Mouse (Mus musculus): ENCODE results near the gene Git2. TPM values are rescaled to one million over a fixed set of nuclear protein-coding genes. Genes with fewer than 3 reads are reported as not detected.

Gene Git2
- polyA plus RNA-seq (2015; fragmentation: Nextera tagmentation; extraction: Ambion mirVana): 45.4 and 49.7 TPM in 2 replicates

- Histone ChIP-seq H3K4me2 (peak within 1 kb of the TSS; percentile 85), H3K4me1 (replicated peaks) (peaks cover 68% of the 10 kb centered on the region), H3K9me3 (no peaks in the 10 kb centered on the region), H3K4me3 (peak within 1 kb of the TSS; percentile 99), H3K9ac (peak within 1 kb of the TSS; percentile 99), H3K27me3 (no peaks in the 10 kb centered on the region), H3K27ac (peak within 1 kb of the TSS; percentile 95), H3K36me3 (no peaks in the 10 kb centered on the region)
- WGBS: under 1% methylated on average over 63 of the region's 63 CpGs
- ATAC-seq (ENCODE audit: low FRiP score): peak; percentile 3
These were observed at the start of gene Git2 for GRCm38 (mm10) chr5:114775056-114775979. Gene Git2 (minus strand): TSS chr5:114775517.

GRCm38 (mm10) chr5:114824197-114824596 lies 48.9 kb upstream of the Git2 start:
- ATAC-seq (ENCODE audit: low FRiP score): no peak
- Histone ChIP-seq H3K36me3 (peaks cover 5% of the 10 kb centered on the region), H3K4me2 (no peak overlapping the region), H3K9ac (no peak overlapping the region), H3K9me3 (no peaks in the 10 kb centered on the region), H3K4me3 (no peak overlapping the region), H3K27ac (peak overlapping the region; percentile 2; the same call in 1 of the 2 replicates), H3K27me3 (no peaks in the 10 kb centered on the region), H3K4me1 (replicated peaks) (peaks cover 20% of the 10 kb centered on the region)
- WGBS: 20% methylated on average over 9 of the region's 9 CpGs

GRCm38 (mm10) chr5:114822796-114823688 lies 47.7 kb upstream of the Git2 start, which contains the start of gene 1500011B03Rik:
Gene 1500011B03Rik (minus strand): TSS chr5:114823468.
- H3K27me3 ChIP-seq: no peaks in the 10 kb centered on the region
- H3K36me3 ChIP-seq: peaks cover 5% of the 10 kb centered on the region
- WGBS: 6% methylated on average over 52 of the region's 53 CpGs
- no peaks in the 10 kb centered on the region for H3K9me3 ChIP-seq
- H3K27ac ChIP-seq: peak within 1 kb of the TSS; percentile 88
- H3K4me1 ChIP-seq (replicated peaks): peaks cover 23% of the 10 kb centered on the region
- H3K4me3 ChIP-seq: peak within 1 kb of the TSS; percentile 74
- peak within 1 kb of the TSS; percentile 59 for H3K4me2 ChIP-seq
- ATAC-seq (ENCODE audit: low FRiP score): peak; percentile 87
- peak within 1 kb of the TSS; percentile 91 for H3K9ac ChIP-seq

- Histone ChIP-seq H3K36me3 (peaks cover 10% of the 10 kb centered on the region), H3K9ac (no peak overlapping the region), H3K4me1 (replicated peaks) (peaks cover 9% of the 10 kb centered on the region), H3K27ac (no peak overlapping the region), H3K9me3 (no peaks in the 10 kb centered on the region), H3K27me3 (no peaks in the 10 kb centered on the region), H3K4me2 (no peak overlapping the region), H3K4me3 (no peak overlapping the region)
- no peak for ATAC-seq (ENCODE audit: low FRiP score)
- WGBS: 67% methylated on average over 11 of the region's 11 CpGs
These were observed 42.8 kb upstream of the Git2 start for GRCm38 (mm10) chr5:114818124-114818523.

- ATAC-seq (ENCODE audit: low FRiP score): no peak
- peaks cover 17% of the 10 kb centered on the region for H3K4me1 ChIP-seq (replicated peaks)
- H3K4me3 ChIP-seq: no peak overlapping the region
- H3K4me2 ChIP-seq: no peak overlapping the region
- peaks cover 13% of the 10 kb centered on the region for H3K36me3 ChIP-seq
- no peaks in the 10 kb centered on the region for H3K27me3 ChIP-seq
- no peak overlapping the region for H3K9ac ChIP-seq
- H3K9me3 ChIP-seq: no peaks in the 10 kb centered on the region
- WGBS: 66% methylated on average over 6 of the region's 6 CpGs
- H3K27ac ChIP-seq: no peak overlapping the region
These were observed 41.3 kb upstream of the Git2 start for GRCm38 (mm10) chr5:114816599-114816998.

GRCm38 (mm10) chr5:114813525-114814181 lies 38.3 kb upstream of the Git2 start:
- Histone ChIP-seq H3K27me3 (no peaks in the 10 kb centered on the region), H3K4me1 (replicated peaks) (peaks cover 36% of the 10 kb centered on the region), H3K4me3 (peak overlapping the region; percentile 82), H3K9ac (peak overlapping the region; percentile 94), H3K36me3 (peaks cover 27% of the 10 kb centered on the region), H3K9me3 (no peaks in the 10 kb centered on the region), H3K4me2 (peak overlapping the region; percentile 61), H3K27ac (peak overlapping the region; percentile 98)
- peak; percentile 97 for ATAC-seq (ENCODE audit: low FRiP score)
- under 1% methylated on average over 42 of the region's 50 CpGs for WGBS

GRCm38 (mm10) chr5:114809826-114810225 lies 34.5 kb upstream of the Git2 start:
- 91% methylated on average over 5 of the region's 5 CpGs for WGBS
- Histone ChIP-seq H3K36me3 (peaks cover 59% of the 10 kb centered on the region), H3K9ac (0 out of 2 replicates have a peak overlapping the region, but pooled peaks have one; percentile 15), H3K4me3 (no peak overlapping the region), H3K9me3 (no peaks in the 10 kb centered on the region), H3K27ac (no peak overlapping the region), H3K4me1 (replicated peaks) (peaks cover 49% of the 10 kb centered on the region), H3K4me2 (no peak overlapping the region), H3K27me3 (no peaks in the 10 kb centered on the region)
- no peak for ATAC-seq (ENCODE audit: low FRiP score)

- Histone ChIP-seq H3K9me3 (no peaks in the 10 kb centered on the region), H3K27ac (0 out of 2 replicates have a peak overlapping the region, but pooled peaks have one; percentile 41), H3K4me1 (replicated peaks) (peaks cover 49% of the 10 kb centered on the region), H3K4me2 (no peak overlapping the region), H3K9ac (peak overlapping the region; percentile 15; the same call in 1 of the 2 replicates), H3K36me3 (peaks cover 63% of the 10 kb centered on the region), H3K27me3 (no peaks in the 10 kb centered on the region), H3K4me3 (no peak overlapping the region)
- ATAC-seq (ENCODE audit: low FRiP score): no peak
- WGBS: 79% methylated on average over 10 of the region's 10 CpGs
These were observed 34.0 kb upstream of the Git2 start for GRCm38 (mm10) chr5:114809181-114809756.

- no peaks in the 10 kb centered on the region for H3K9me3 ChIP-seq
- peaks cover 49% of the 10 kb centered on the region for H3K4me1 ChIP-seq (replicated peaks)
- H3K27ac ChIP-seq: no peak overlapping the region
- H3K36me3 ChIP-seq: peaks cover 72% of the 10 kb centered on the region
- no peak for ATAC-seq (ENCODE audit: low FRiP score)
- H3K4me2 ChIP-seq: no peak overlapping the region
- H3K27me3 ChIP-seq: no peaks in the 10 kb centered on the region
- no peak overlapping the region for H3K9ac ChIP-seq
- WGBS: 87% methylated on average over 8 of the region's 8 CpGs
- no peak overlapping the region for H3K4me3 ChIP-seq
These were observed 33.1 kb upstream of the Git2 start for GRCm38 (mm10) chr5:114808385-114808784.

GRCm38 (mm10) chr5:114807893-114808292 lies 32.6 kb upstream of the Git2 start:
- H3K36me3 ChIP-seq: peaks cover 77% of the 10 kb centered on the region
- 75% methylated on average over 6 of the region's 6 CpGs for WGBS

GRCm38 (mm10) chr5:114807468-114807867 lies 32.2 kb upstream of the Git2 start:
- H3K27ac ChIP-seq: 0 out of 2 replicates have a peak overlapping the region, but pooled peaks have one; percentile 62
- no peak for ATAC-seq (ENCODE audit: low FRiP score)
- H3K36me3 ChIP-seq: peaks cover 81% of the 10 kb centered on the region

More at GRCm38 (mm10) chr5:114807893-114808292, 32.6 kb upstream of the Git2 start:
- no peaks in the 10 kb centered on the region for H3K27me3 ChIP-seq
- no peak overlapping the region for H3K27ac ChIP-seq
- ATAC-seq (ENCODE audit: low FRiP score): no peak
- H3K4me3 ChIP-seq: no peak overlapping the region
- H3K9ac ChIP-seq: no peak overlapping the region
- H3K9me3 ChIP-seq: no peaks in the 10 kb centered on the region
- no peak overlapping the region for H3K4me2 ChIP-seq
- H3K4me1 ChIP-seq (replicated peaks): peaks cover 48% of the 10 kb centered on the region

More at GRCm38 (mm10) chr5:114807468-114807867, 32.2 kb upstream of the Git2 start:
- Histone ChIP-seq H3K4me1 (replicated peaks) (peaks cover 44% of the 10 kb centered on the region), H3K4me2 (no peak overlapping the region), H3K4me3 (no peak overlapping the region), H3K9ac (no peak overlapping the region), H3K27me3 (no peaks in the 10 kb centered on the region), H3K9me3 (no peaks in the 10 kb centered on the region)
- WGBS: 29% methylated on average over 8 of the region's 8 CpGs

Measured in hindbrain, embryonic 13.5 days (tissue).